Mouse (Mus musculus) forebrain, embryonic 12.5 days (tissue): Measurements from ENCODE around the gene Scube1. TPM values are rescaled to one million over a fixed set of nuclear protein-coding genes. Genes with fewer than 3 reads are reported as not detected.
A peak's percentile ranks its signal among the peaks of the same experiment; 100 is the strongest.

Experiments used
- ATAC-seq: fragments of 200-750 bp; cut with Nextera tagmentation; 2 replicates; pipeline ENCODE4 v1.8.0; 2017; ENCODE audit warnings: moderate TSS enrichment; ENCODE audit not compliant: low FRiP score
- H3K27ac ChIP-seq: fragments of 300-500 bp; sonication (generic); 2 replicates; pipeline ENCODE4 v1.5.1; 2016; ENCODE audit warnings: mild to moderate bottlenecking
- H3K27me3 ChIP-seq: fragments of 300-500 bp; sonication (generic); 2 replicates; pipeline ENCODE4 v1.6.1; 2016; ENCODE audit warnings: mild to moderate bottlenecking
- H3K36me3 ChIP-seq: fragments of 300-500 bp; sonication (generic); replicated peaks from 2 replicates; pipeline ENCODE4 v1.6.1; 2016; ENCODE audit warnings: mild to moderate bottlenecking
- H3K4me1 ChIP-seq: fragments of 300-500 bp; sonication (generic); 2 replicates; pipeline ENCODE4 v1.6.1; 2016
- H3K4me2 ChIP-seq: fragments of 300-500 bp; sonication (generic); 2 replicates; pipeline ENCODE4 v1.6.1; 2016; ENCODE audit warnings: mild to moderate bottlenecking, moderate library complexity
- H3K4me3 ChIP-seq: fragments of 300-500 bp; sonication (generic); replicated peaks from 2 replicates; pipeline ENCODE4 v1.5.1; 2016; ENCODE audit warnings: mild to moderate bottlenecking
- H3K9ac ChIP-seq: fragments of 300-500 bp; sonication (generic); 2 replicates; pipeline ENCODE4 v1.6.1; 2016; ENCODE audit warnings: mild to moderate bottlenecking
- H3K9me3 ChIP-seq: fragments of 300-500 bp; sonication (generic); 2 replicates; pipeline ENCODE4 v1.6.1; 2016
- WGBS: fragments of 180-500 bp; shearing (Covaris S2); methylation state at CpG from one replicate; pipeline ENCODE4 v1.1.7; 2016; 5-methylcytosine and 5-hydroxymethylcytosine counted together
- polyA plus RNA-seq: library from polyadenylated mRNA; unstranded; fragments of >200 nt; fragmentation: Nextera tagmentation; extraction: Ambion mirVana; gene quantifications from 2 replicates; pipeline ENCODE4 v1.2.1, GENCODE M21; 2016

Gene Scube1
- polyA plus RNA-seq, 1 experiment from 2014 or later: 17.9 TPM

GRCm38 (mm10) chr15:83568544-83568943 lies 156.3 kb downstream of the Scube1 start:
- no peaks in the 10 kb centered on the region for H3K9me3 ChIP-seq
- H3K27ac ChIP-seq: no peak overlapping the region
- no peak overlapping the region for H3K4me2 ChIP-seq
- no peak overlapping the region for H3K9ac ChIP-seq
- peaks cover 10% of the 10 kb centered on the region for H3K4me1 ChIP-seq
- no peak for ATAC-seq
- no peaks in the 10 kb centered on the region for H3K36me3 ChIP-seq
- 90% methylated on average over 5 of the region's 5 CpGs for WGBS
- H3K27me3 ChIP-seq: 0 out of 2 replicates have a peak, but pooled peaks cover 3% of the 10 kb centered on the region
- no peak overlapping the region for H3K4me3 ChIP-seq

GRCm38 (mm10) chr15:83567728-83568127 lies 157.1 kb downstream of the Scube1 start:
- WGBS: 82% methylated on average over 3 of the region's 3 CpGs
- Histone ChIP-seq H3K27ac (no peak overlapping the region), H3K4me2 (no peak overlapping the region), H3K27me3 (peaks cover 6% of the 10 kb centered on the region; the same call in 1 of the 2 replicates), H3K4me1 (peaks cover 18% of the 10 kb centered on the region), H3K36me3 (no peaks in the 10 kb centered on the region), H3K9me3 (no peaks in the 10 kb centered on the region), H3K9ac (no peak overlapping the region), H3K4me3 (no peak overlapping the region)
- no peak for ATAC-seq

- Histone ChIP-seq H3K9ac (no peak overlapping the region), H3K4me1 (peaks cover 22% of the 10 kb centered on the region), H3K36me3 (no peaks in the 10 kb centered on the region), H3K9me3 (no peaks in the 10 kb centered on the region), H3K27ac (no peak overlapping the region), H3K4me2 (no peak overlapping the region), H3K4me3 (no peak overlapping the region), H3K27me3 (peaks cover 12% of the 10 kb centered on the region; the same call in 1 of the 2 replicates)
- no peak for ATAC-seq
- WGBS: 74% methylated on average over 5 of the region's 5 CpGs
These were observed 158.8 kb downstream of the Scube1 start for GRCm38 (mm10) chr15:83566006-83566405.

- Histone ChIP-seq H3K9ac (no peak overlapping the region), H3K27me3 (peaks cover 12% of the 10 kb centered on the region; the same call in 1 of the 2 replicates), H3K4me2 (no peak overlapping the region), H3K27ac (no peak overlapping the region), H3K36me3 (no peaks in the 10 kb centered on the region), H3K4me3 (no peak overlapping the region), H3K9me3 (no peaks in the 10 kb centered on the region), H3K4me1 (peaks cover 22% of the 10 kb centered on the region)
- ATAC-seq: no peak
- WGBS: 82% methylated on average over 3 of the region's 3 CpGs
These were observed 159.4 kb downstream of the Scube1 start for GRCm38 (mm10) chr15:83565434-83565833.

- peak overlapping the region; percentile 41 for H3K4me3 ChIP-seq
- H3K9me3 ChIP-seq: no peaks in the 10 kb centered on the region
- peak overlapping the region; percentile 57 for H3K9ac ChIP-seq
- H3K4me2 ChIP-seq: peak overlapping the region; percentile 83
- peaks cover 12% of the 10 kb centered on the region; the same call in 1 of the 2 replicates for H3K27me3 ChIP-seq
- H3K36me3 ChIP-seq: no peaks in the 10 kb centered on the region
- ATAC-seq: peak; percentile 51; the same call in 1 of the 2 replicates
- 3% methylated on average over 27 of the region's 27 CpGs for WGBS
- H3K27ac ChIP-seq: no peak overlapping the region
- peaks cover 22% of the 10 kb centered on the region for H3K4me1 ChIP-seq
These were observed 160.8 kb downstream of the Scube1 start for GRCm38 (mm10) chr15:83563857-83564651.

GRCm38 (mm10) chr15:83563327-83563856 lies 161.4 kb downstream of the Scube1 start, which contains the start of the genes Tspo and Mcat:
TSS of gene Tspo (plus strand) at chr15:83563592.
TSS of gene Mcat (minus strand) at chr15:83563787.
- WGBS: 1% methylated on average over 28 of the region's 28 CpGs
- Histone ChIP-seq H3K27me3 (peaks cover 16% of the 10 kb centered on the region; the same call in 1 of the 2 replicates), H3K36me3 (no peaks in the 10 kb centered on the region), H3K4me1 (peaks cover 22% of the 10 kb centered on the region), H3K9me3 (no peaks in the 10 kb centered on the region), H3K27ac (peak within 1 kb of the TSS; percentile 37; the same call in 1 of the 2 replicates), H3K4me3 (peak within 1 kb of the TSS; percentile 41), H3K9ac (peak within 1 kb of the TSS; percentile 57), H3K4me2 (peak within 1 kb of the TSS; percentile 83)
- peak; percentile 39; the same call in 1 of the 2 replicates for ATAC-seq

GRCm38 (mm10) chr15:83562626-83563270 lies 162.1 kb downstream of the Scube1 start:
- ATAC-seq: peak; percentile 51; the same call in 1 of the 2 replicates
- H3K36me3 ChIP-seq: no peaks in the 10 kb centered on the region
- H3K27me3 ChIP-seq: peaks cover 22% of the 10 kb centered on the region; the same call in 1 of the 2 replicates
- peak overlapping the region; percentile 83 for H3K4me2 ChIP-seq
- H3K27ac ChIP-seq: peak overlapping the region; percentile 37; the same call in 1 of the 2 replicates
- H3K4me3 ChIP-seq: peak overlapping the region; percentile 41; the same call in 1 of the 2 replicates
- H3K9me3 ChIP-seq: no peaks in the 10 kb centered on the region
- no peak overlapping the region for H3K9ac ChIP-seq
- peaks cover 22% of the 10 kb centered on the region for H3K4me1 ChIP-seq
- 30% methylated on average over 15 of the region's 15 CpGs for WGBS

- 52% methylated on average over 5 of the region's 5 CpGs for WGBS
- H3K9me3 ChIP-seq: no peaks in the 10 kb centered on the region
- ATAC-seq: no peak
- H3K4me2 ChIP-seq: no peak overlapping the region
- no peak overlapping the region for H3K27ac ChIP-seq
- no peaks in the 10 kb centered on the region for H3K36me3 ChIP-seq
- peaks cover 24% of the 10 kb centered on the region for H3K4me1 ChIP-seq
- H3K27me3 ChIP-seq: peaks cover 23% of the 10 kb centered on the region; the same call in 1 of the 2 replicates
- no peak overlapping the region for H3K9ac ChIP-seq
- no peak overlapping the region for H3K4me3 ChIP-seq
These were observed 163.8 kb downstream of the Scube1 start for GRCm38 (mm10) chr15:83560941-83561477.

- Histone ChIP-seq H3K4me3 (peak overlapping the region; percentile 90), H3K9me3 (no peaks in the 10 kb centered on the region), H3K9ac (peak overlapping the region; percentile 94), H3K36me3 (peaks cover 23% of the 10 kb centered on the region), H3K4me1 (peaks cover 14% of the 10 kb centered on the region), H3K27ac (peak overlapping the region; percentile 96), H3K27me3 (0 out of 2 replicates have a peak, but pooled peaks cover 11% of the 10 kb centered on the region), H3K4me2 (peak overlapping the region; percentile 88)
- WGBS: under 1% methylated on average over 74 of the region's 74 CpGs
- ATAC-seq: peak; percentile 93
These were observed 169.5 kb downstream of the Scube1 start for GRCm38 (mm10) chr15:83555161-83555974.
